Mouse (Mus musculus) gonadal fat pad, adult 2 months (tissue): ENCODE measurements at regions not wholly inside any gene's neighbourhood (a gene's known extent, or its start where the extent isn't known, plus 50 kb on each side); places are given as distances from the start of the nearest gene placed in this dataset.

ENCODE experiments used
- DNase-seq: peaks from one replicate; pipeline ENCODE4 v3.0.0-alpha.2; 2012; ENCODE audit warnings: low read depth

GRCm38 (mm10) chr3:100401080-100401479 is 88.0 kb downstream of the Tent5c start:
- DNase-seq, result no peak

- no peak for DNase-seq
Observed at GRCm38 (mm10) chr3:100397491-100397890, 91.6 kb downstream of the Tent5c start.

GRCm38 (mm10) chr3:100394911-100395604 is 94.1 kb downstream of the Tent5c start:
- peak; percentile 51 for DNase-seq

- no peak for DNase-seq
Observed at GRCm38 (mm10) chr3:100393956-100394355, 95.2 kb downstream of the Tent5c start.

GRCm38 (mm10) chr3:100382181-100382580 is 106.9 kb downstream of the Tent5c start:
- DNase-seq, result no peak

- DNase-seq, result no peak
Observed at GRCm38 (mm10) chr3:100381363-100381762, 107.8 kb downstream of the Tent5c start.

GRCm38 (mm10) chr3:100376162-100376561 is 113.0 kb downstream of the Tent5c start:
- no peak for DNase-seq

- no peak for DNase-seq
Observed at GRCm38 (mm10) chr3:100366884-100367840, 122.0 kb downstream of the Tent5c start.

GRCm38 (mm10) chr3:100366447-100366846 is 122.7 kb downstream of the Tent5c start:
- DNase-seq, result no peak

- DNase-seq, result no peak
Observed at GRCm38 (mm10) chr3:100365354-100365945, 123.7 kb downstream of the Tent5c start.

- DNase-seq, result no peak
Observed at GRCm38 (mm10) chr3:100364706-100365105, 124.4 kb downstream of the Tent5c start.

- no peak for DNase-seq
Observed at GRCm38 (mm10) chr3:100362983-100363382, 126.1 kb downstream of the Tent5c start.

- no peak for DNase-seq
Observed at GRCm38 (mm10) chr3:100360019-100360418, 129.1 kb downstream of the Tent5c start.

GRCm38 (mm10) chr3:100359036-100359435 is 130.1 kb downstream of the Tent5c start:
- DNase-seq, result no peak

GRCm38 (mm10) chr3:100333478-100333877 is 155.6 kb downstream of the Tent5c start:
- DNase-seq, result no peak

GRCm38 (mm10) chr3:100318357-100318756 is 156.2 kb upstream of the Wdr3 start:
- DNase-seq, result no peak

GRCm38 (mm10) chr3:100287818-100288217 is 125.6 kb upstream of the Wdr3 start:
- DNase-seq, result no peak

GRCm38 (mm10) chr3:100266976-100267375 is 104.8 kb upstream of the Wdr3 start:
- no peak for DNase-seq

GRCm38 (mm10) chr3:100264991-100265390 is 102.8 kb upstream of the Wdr3 start:
- DNase-seq, result no peak
